Comparison of ENCODE assay signal across 8 mouse cellular contexts in the genomic region with DNA sequence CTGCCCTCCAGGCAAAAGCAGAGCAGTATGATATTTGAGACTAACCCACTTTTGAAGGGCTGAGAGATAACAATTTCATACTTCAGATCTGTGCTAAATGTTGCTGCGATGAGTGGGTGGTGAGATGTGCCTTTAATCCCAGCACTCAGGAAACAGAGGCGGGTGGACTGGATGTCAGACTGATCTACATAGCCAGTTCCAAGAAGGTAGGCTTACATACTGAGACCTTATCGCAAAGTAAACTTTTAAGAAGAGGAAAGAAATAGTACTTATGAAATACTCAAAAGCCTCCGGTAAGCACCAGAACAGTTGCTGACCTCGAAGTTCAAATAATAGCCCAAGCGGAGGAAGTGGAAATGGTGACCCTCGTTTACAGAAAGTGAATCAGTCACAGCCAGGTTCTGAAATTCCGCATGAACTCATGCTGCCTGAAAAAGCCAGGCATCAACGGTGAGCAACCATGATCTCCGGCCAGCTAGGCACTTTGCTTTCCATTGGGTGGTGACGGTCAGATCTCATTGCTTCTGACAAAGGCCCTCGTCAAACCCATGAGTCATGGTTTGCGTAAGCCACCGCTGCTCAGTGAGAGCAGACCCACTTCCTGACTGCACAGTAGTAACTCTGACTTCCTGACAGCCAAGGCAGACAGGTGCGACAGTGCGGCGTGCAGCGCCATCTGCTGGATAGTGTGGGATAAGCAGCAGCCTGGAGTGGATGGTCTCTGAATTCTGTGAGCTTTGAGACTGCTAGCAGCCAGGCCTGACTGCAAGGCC. TPM values are rescaled to one million over a fixed set of nuclear protein-coding genes. Genes with fewer than 3 reads are reported as not detected.
A peak's percentile ranks its signal among the peaks of the same experiment; 100 is the strongest.
DNase-seq lines count a peak whose midpoint lies in the region; ATAC-seq lines count a peak whose summit lies in the region.

No protein-coding gene starts in this region.

- DNase-seq in NIH3T3 (ENCODE audit: low read depth), result peak; percentile 95
- DNase-seq in cerebellum, postnatal 10 days, result peak; percentile 95
- DNase-seq in frontal cortex, postnatal 14 days (ENCODE audit: low spot score in 2 of 2), result peak; percentile 87 to 94
- peak; percentile 96 for DNase-seq in hindbrain, embryonic 14.5 days (ENCODE audit: low spot score)
- DNase-seq in layer of hippocampus, postnatal 36 days, result peak; percentile 91 to 92
- DNase-seq in lung, postnatal 36 days, result peak; percentile 96
- peak; percentile 83 for DNase-seq in retina, postnatal 1 day
- peak; percentile 86 for DNase-seq in urinary bladder, adult 18-20 months (ENCODE audit: low spot score in 2 of 2)

- peak; percentile 98 for ATAC-seq in hindbrain, embryonic 14.5 days (ENCODE audit: low FRiP score)

- H3K36me3 ChIP-seq in hindbrain, embryonic 14.5 days (replicated peaks; ENCODE audit: control insufficient read depth, insufficient read depth), result no peaks in the 10 kb centered on the region

- no peaks in the 10 kb centered on the region for H3K27me3 ChIP-seq in hindbrain, embryonic 14.5 days (ENCODE audit: control insufficient read depth, insufficient read depth, low read length)

- WGBS in hindbrain, embryonic 14.5 days, result 33% methylated on average over 18 of the region's 18 CpGs

- H3K27ac ChIP-seq in hindbrain, embryonic 14.5 days, result no peak overlapping the region

- peak overlapping the region; percentile 46 for H3K4me2 ChIP-seq in hindbrain, embryonic 14.5 days (replicated peaks)

- no peaks in the 10 kb centered on the region for H3K4me1 ChIP-seq in hindbrain, embryonic 14.5 days (replicated peaks; ENCODE audit: control insufficient read depth, insufficient read depth, low read length)

- H3K9me3 ChIP-seq in hindbrain, embryonic 14.5 days (ENCODE audit: control insufficient read depth, low read length), result no peaks in the 10 kb centered on the region

- peak overlapping the region; percentile 10; the same call in 1 of the 2 replicates for H3K9ac ChIP-seq in hindbrain, embryonic 14.5 days

- H3K4me3 ChIP-seq in hindbrain, embryonic 14.5 days (replicated peaks; ENCODE audit: low read length), result peak overlapping the region; percentile 15; the same call in 1 of the 2 replicates

RNA-seq across cellular contexts. Expression of a gene that starts 42.1 kb away (rescaled TPM):
- 76.1 and 78.5 TPM in 2 replicates for polyA plus RNA-seq in hindbrain, embryonic 14.5 days (2014; fragmentation: Nextera tagmentation; extraction: Ambion mirVana)
- total RNA-seq in layer of hippocampus, postnatal 36 days (2021), result 10 to 100 TPM; 41.5 to 45.6 TPM
